Mouse (Mus musculus) common myeloid progenitor, adult 5-6 weeks (primary cell): ENCODE measurements at regions not wholly inside any gene's neighbourhood (a gene's known extent, or its start where the extent isn't known, plus 50 kb on each side); places are given as distances from the start of the nearest gene placed in this dataset.
A peak's percentile ranks its signal among the peaks of the same experiment; 100 is the strongest.

Experiments used
- ATAC-seq: replicated peaks from 2 replicates; pipeline ENCODE4 v1.8.0; 2016; ENCODE audit warnings: low read depth, mild to moderate bottlenecking, moderate TSS enrichment, inconsistent platforms; ENCODE audit not compliant: poor library complexity, severe bottlenecking

DNA sequence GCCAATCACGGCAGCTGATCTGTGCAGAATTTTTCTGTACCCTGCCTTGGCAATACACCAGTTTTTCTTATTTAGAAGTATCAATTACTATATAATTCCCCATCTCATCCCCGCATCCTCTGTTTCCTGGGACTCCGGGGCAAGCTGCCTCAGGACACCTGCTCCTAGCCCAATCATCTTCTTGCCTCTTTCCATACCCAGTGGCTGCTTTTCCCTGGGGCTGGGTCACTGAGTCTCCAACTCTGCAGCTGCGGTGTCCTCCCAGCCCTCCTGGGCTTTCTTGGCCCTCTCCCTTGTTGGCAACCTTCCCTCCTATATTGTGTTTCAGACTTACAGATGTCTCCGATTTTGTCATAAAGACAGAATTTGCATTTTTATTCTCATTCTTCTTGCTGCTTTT is 254.8 kb upstream of the Rnf32 start:
- no peak for ATAC-seq

DNA sequence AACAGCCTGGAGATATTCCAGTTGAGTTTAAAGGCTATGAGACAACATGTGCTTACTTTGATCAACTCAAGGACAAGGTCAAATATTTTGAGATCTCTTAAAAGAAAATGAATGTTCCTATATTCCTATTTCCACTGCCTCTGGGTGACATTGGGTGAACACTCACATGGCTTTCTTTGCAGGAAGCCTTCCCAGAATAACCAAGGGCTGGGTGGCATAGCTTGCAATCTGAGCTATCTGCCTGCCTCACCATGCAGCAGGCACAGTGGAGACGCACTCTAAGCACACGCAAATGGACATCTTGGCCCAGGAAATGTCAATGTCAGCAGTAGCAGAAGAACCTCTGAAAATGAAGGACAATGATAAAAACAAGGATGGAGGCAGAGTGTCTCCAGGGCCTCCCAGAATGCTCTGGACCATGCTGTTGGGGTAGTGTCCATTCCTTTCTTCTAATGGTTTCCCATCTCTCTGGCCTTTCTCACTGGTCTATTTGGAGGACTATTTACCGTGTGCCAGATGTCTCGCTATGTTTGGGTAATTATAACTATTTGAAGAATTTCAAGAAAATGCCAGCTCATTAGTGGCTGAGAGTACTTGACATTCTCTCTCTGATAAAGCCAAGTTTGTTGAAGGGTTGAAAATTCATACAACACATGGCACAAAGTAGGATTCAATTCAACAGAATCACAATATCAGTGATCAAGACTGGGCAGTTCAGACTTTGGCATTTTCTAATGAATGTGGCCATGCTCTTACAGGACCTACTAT is 276.3 kb upstream of the Rnf32 start:
- ATAC-seq: no peak

DNA sequence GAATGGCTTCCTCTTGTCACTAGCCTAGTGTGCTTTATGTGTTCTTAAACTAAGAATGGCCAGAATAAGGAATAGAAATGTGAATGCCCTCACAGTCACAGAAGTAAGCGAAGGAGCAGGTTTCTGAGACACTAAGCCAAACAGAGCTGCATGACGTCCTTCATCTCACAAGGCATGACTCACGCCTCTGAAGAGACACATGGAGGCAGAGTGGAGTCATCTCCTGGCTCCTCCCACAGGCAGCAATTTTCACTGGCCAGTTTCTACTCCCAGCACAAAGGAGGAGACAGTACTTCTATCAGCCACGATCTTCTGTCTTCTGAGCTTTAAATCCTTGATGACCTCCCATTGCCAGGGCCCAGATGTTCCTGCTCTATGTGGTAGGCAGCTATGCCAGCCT is 291.3 kb upstream of the Rnf32 start:
- ATAC-seq: no peak

DNA sequence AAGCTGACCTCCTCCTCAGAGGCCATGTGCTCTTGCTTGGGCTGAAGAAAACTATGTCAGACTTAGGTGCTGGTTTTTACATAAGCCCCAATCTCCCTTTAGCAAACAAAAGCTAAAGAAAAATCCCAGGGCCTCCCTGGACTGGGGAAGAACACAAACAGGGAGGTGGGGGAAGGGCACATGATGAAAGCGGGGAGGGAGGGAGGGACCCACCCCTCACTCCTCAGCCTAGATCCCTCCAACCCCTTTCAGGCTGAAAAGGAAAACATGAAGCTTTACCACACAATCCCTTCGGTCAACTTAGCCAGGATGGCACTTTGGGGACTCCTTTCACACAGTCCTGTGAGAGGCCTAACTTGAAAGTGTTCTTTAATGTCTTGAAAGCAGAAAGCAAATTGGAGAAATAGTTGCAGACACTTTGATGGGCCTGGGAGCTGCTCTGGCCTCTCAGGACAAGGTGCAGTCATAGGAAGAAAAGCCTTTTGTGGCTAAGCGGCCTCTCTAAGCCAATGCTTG is 291.9 kb upstream of the Rnf32 start:
- ATAC-seq: no peak

DNA sequence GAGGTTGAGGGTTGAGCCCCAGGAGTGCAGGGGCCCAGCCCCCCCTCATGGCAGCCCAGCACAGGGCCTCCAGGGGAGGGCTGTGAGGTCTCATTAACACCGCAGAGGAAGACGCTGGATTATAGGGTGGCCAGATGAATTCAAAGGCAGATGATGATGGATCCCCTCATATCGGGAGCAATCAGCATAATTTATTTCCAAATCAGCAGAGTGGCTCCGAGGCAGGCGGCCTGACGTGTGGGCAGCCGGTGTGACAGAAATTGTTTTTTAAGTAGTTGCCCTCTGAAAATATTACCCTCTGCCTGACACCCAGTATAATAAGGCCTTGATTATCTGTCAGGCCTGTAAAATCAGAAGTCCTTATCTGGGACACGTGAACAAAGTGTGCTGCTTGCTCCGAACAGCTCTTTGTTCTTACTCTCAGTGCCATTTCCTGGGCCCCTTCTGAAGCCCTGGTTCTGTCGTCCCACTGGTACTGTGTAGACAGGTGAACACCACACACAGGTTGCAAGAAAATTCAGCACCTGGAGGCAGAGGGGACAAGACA is 303.0 kb upstream of the Rnf32 start:
- no peak for ATAC-seq

DNA sequence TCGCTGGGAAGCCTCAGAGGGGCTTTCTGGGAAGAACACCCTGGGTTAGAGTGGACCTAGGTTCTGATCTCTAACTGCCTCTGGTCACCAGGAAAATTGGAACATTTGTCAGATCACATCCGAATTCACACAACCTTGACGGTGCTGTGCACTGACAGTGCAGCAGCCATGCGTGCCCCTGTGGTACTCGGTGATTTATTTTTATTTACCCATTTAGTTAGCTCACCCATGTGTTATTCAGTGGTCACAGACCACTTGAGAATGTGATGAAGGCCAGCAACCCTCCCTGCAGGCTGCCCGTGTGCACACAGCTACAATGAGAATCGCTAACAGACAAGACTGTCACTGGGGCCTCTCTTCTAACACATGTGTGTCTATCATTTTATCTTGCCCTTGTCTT is 303.8 kb upstream of the Rnf32 start:
- ATAC-seq: no peak

DNA sequence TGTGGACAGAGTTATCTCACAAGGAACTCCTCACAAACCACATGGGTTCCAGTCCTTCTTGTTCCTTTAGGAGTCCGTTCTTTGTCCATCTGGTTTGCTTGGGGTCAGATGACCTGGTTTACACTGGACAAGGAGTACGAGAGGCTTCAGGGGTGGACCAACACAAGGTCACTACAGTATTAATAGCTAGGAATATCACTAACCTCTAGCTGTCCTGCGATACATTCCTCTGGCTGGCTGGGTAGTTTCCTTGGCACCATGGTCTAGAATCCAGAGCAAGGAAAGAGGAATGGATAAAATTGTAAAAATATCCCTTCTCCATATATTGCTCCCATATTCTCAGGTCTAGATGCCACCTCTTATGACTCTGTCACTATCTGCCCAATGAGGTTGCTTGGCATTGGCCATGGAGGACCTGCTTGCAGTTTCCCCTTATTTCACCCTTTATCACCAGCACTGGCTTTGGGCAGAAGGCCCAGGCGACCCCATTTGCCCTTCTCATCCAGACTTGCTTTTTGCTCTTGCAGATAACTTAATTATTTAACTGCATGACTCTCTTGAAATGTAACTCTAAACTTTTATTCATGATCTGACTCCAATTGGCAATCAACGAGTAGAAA is 310.9 kb upstream of the Rnf32 start:
- ATAC-seq: no peak

- ATAC-seq: no peak
Observed at GRCm38 (mm10) chr5:28876199-28876598, 319.6 kb upstream of the Rnf32 start.

DNA sequence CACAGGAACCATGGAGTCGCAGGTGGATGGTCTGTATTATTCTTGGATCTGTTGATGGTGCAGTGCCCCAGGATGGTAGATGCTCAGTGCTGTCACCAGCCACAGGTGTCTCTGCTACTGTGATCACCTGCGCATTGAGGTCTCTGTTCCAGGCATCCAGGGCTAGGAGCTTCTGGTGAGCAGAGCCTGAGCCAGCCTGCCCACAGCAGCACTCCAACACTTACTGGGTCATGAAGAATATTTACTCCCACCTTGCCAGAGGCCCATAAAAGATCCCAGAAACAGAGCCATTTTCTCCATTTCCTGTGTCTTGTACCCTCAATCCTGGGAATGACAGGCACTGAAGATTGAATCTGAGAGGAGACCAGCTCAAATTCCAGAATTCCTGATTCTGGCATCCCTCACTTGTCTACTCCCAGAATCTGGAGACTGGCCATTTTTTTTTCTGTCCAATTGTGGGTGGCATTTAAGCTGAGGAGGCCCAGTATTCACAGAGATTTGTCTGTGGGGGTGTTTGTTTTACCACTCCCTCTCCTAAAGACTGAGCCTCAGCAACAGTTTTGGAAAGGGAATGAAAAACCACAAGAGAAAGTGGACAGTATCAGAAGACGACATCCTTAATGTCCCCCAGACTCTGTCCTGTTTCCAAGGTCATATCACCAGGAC is 322.1 kb upstream of the Rnf32 start:
- no peak for ATAC-seq

- no peak for ATAC-seq
Observed at GRCm38 (mm10) chr5:28859604-28860371, 336.0 kb upstream of the Rnf32 start.

- no peak for ATAC-seq
Observed at GRCm38 (mm10) chr5:28838141-28838925, 357.5 kb upstream of the Rnf32 start.

- no peak for ATAC-seq
Observed at GRCm38 (mm10) chr5:28819091-28819490, 352.0 kb upstream of the Shh start.

DNA sequence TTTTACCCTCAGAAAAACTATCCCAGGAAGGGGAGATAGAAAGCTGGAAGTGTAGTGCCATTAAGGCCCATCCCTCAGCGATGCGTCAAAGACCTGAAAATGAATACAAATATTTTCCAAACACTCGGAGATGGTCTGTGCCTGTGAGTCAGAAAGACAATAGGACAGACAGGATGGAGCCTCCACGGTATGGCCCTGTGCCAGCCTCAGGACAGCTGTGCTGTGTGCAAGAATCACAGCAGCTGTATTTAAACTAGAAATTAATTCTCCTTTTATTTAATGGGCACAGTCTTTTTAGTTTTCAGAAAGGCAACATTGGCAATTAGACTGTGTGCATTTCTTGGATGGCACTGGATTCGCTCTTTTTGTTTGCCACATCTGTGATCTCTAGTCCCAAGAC is 340.9 kb upstream of the Shh start:
- no peak for ATAC-seq

- ATAC-seq: no peak
Observed at GRCm38 (mm10) chr5:28799464-28799863, 332.4 kb upstream of the Shh start.

DNA sequence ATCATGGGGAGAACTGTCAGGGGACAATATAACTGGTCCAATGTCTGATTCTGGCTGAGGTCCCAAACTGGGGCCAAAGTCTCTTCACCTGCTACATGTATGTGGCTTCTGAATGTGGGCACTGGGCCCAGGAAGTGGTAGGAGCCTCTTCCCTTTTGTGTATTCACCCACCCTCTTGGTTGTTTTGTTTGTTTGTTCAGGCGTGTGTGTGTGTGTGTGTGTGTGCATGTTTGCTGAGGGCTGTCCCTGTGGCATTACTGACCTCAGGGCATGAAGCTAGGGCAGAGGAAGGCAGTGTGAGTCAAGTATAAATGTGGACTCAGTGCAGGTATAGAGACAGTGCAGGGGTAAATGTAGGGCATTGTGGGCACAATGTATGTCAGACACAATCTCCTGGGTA is 331.3 kb upstream of the Shh start:
- no peak for ATAC-seq

DNA sequence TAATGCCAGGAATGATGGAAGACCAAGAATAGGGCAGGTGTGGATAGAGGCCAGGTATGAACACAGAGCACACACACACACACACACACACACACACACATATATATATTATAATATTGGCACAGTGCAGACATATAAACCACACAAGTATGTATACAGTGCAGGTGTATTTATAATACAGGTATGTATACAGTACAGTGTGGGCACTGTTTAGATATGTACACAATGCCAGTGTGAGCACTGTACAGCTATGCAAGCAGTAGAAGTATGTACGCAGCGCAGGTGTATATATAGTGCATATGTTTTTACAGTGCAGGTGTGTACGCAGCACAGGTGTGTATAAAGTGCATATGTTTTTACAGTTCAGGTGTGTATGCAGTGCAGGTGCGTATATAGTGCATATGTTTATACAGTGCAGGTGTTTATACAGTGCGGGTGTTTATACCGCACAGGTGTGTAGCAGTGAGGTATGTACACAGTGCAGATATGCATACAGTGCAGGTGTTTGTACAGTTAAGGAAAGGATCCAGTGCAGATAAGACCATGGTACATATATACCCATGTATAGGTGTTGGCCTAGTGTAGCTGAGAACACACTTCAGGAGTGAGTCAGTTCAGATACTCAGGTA is 328.2 kb upstream of the Shh start:
- ATAC-seq: no peak

DNA sequence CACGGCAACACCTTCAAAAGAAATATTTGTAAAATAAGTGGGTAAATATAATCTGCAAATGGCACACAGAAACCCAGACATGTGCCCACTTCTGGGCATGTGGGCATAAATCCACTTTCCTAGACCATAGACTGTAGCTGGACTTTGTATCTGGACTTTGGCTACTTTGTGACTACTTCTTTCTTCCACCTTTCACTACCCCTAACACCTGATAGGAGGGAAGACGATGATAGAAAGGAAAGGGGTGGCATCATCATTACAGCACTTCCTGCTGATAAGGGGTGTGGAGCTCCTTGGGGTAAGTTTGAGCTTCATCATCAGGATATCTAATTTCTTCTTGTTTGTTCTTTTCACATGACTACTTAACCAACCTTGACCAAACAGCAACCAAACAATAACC is 326.7 kb upstream of the Shh start:
- no peak for ATAC-seq

- ATAC-seq: peak; percentile 60; the same call in 1 of the 2 replicates
Observed at GRCm38 (mm10) chr5:28785347-28786060, 318.4 kb upstream of the Shh start.
